Mouse (Mus musculus) liver, embryonic 16.5 days (tissue): Measurements from ENCODE around the gene Gm20390. TPM values are rescaled to one million over a fixed set of nuclear protein-coding genes. Genes with fewer than 3 reads are reported as not detected.
A peak's percentile ranks its signal among the peaks of the same experiment; 100 is the strongest.

Experiments used
- ATAC-seq: fragments of 200-750 bp; cut with Nextera tagmentation; 2 replicates; pipeline ENCODE4 v1.8.0; 2017; ENCODE audit warnings: low read depth, mild to moderate bottlenecking, moderate number of reproducible peaks, moderate library complexity
- H3K27ac ChIP-seq: fragments of 300-500 bp; sonication (generic); 2 replicates; pipeline ENCODE4 v1.5.1; 2014; ENCODE audit warnings: mild to moderate bottlenecking, low read length
- H3K27me3 ChIP-seq: fragments of 300-500 bp; sonication (generic); 2 replicates; pipeline ENCODE4 v1.6.1; 2014; ENCODE audit warnings: low read depth, low read length, mixed read lengths; ENCODE audit not compliant: control insufficient read depth, insufficient read depth
- H3K36me3 ChIP-seq: fragments of 300-500 bp; sonication (generic); 2 replicates; pipeline ENCODE4 v1.6.1; 2014; ENCODE audit warnings: mild to moderate bottlenecking; ENCODE audit not compliant: control insufficient read depth, insufficient read depth
- H3K4me1 ChIP-seq: fragments of 300-500 bp; sonication (generic); 2 replicates; pipeline ENCODE4 v1.6.1; 2014; ENCODE audit warnings: low read depth, low read length, mixed read lengths; ENCODE audit not compliant: control insufficient read depth
- H3K4me2 ChIP-seq: fragments of 300-500 bp; sonication (generic); 2 replicates; pipeline ENCODE4 v1.6.1; 2014; ENCODE audit warnings: low read depth, low read length, mixed read lengths
- H3K4me3 ChIP-seq: fragments of 300-500 bp; sonication (generic); 2 replicates; pipeline ENCODE4 v1.5.1; 2014; ENCODE audit warnings: low read depth, mild to moderate bottlenecking, low read length
- H3K9ac ChIP-seq: fragments of 300-500 bp; sonication (generic); 2 replicates; pipeline ENCODE4 v1.6.1; 2014; ENCODE audit warnings: low read depth, low read length
- H3K9me3 ChIP-seq: fragments of 300-500 bp; sonication (generic); replicated peaks from 2 replicates; pipeline ENCODE4 v1.6.1; 2016; ENCODE audit warnings: low read length; ENCODE audit not compliant: control insufficient read depth
- WGBS: fragments of 180-500 bp; shearing (Covaris S2); extraction: QIAGEN DNeasy Blood & Tissue Kit; methylation state at CpG from one replicate; pipeline ENCODE4 v1.1.7; 2014; ENCODE audit not compliant: insufficient replicate concordance; 5-methylcytosine and 5-hydroxymethylcytosine counted together
- polyA plus RNA-seq: library from polyadenylated mRNA; unstranded; fragments of >200 nt; fragmentation: Nextera tagmentation; extraction: Ambion mirVana; gene quantifications from 2 replicates; pipeline ENCODE4 v1.2.1, GENCODE M21; 2015

Gene Gm20390
- polyA plus RNA-seq, 1 experiment from 2014 or later: 183 TPM

GRCm38 (mm10) chr11:93969171-93969570 lies 1.1 kb upstream of the Gm20390 start:
- Histone ChIP-seq H3K4me2 (peak overlapping the region; percentile 91), H3K4me3 (peak overlapping the region; percentile 84), H3K27ac (no peak overlapping the region), H3K27me3 (no peaks in the 10 kb centered on the region), H3K9me3 (no peaks in the 10 kb centered on the region), H3K9ac (no peak overlapping the region), H3K36me3 (peaks cover 11% of the 10 kb centered on the region), H3K4me1 (peaks cover 12% of the 10 kb centered on the region)
- ATAC-seq: no peak
- 86% methylated on average over 6 of the region's 6 CpGs for whole genome bisulfite sequencing

GRCm38 (mm10) chr11:93968848-93969128 lies 695 bp upstream of the Gm20390 start:
- peak overlapping the region; percentile 91 for H3K4me2 ChIP-seq
- H3K4me3 ChIP-seq: peak overlapping the region; percentile 84
- H3K9me3 ChIP-seq: no peaks in the 10 kb centered on the region
- no peaks in the 10 kb centered on the region for H3K27me3 ChIP-seq
- H3K9ac ChIP-seq: peak overlapping the region; percentile 63
- H3K36me3 ChIP-seq: peaks cover 12% of the 10 kb centered on the region
- no peak for ATAC-seq
- peaks cover 12% of the 10 kb centered on the region for H3K4me1 ChIP-seq
- H3K27ac ChIP-seq: peak overlapping the region; percentile 74
- 31% methylated on average over 6 of the region's 6 CpGs for WGBS

GRCm38 (mm10) chr11:93967381-93967780 lies 712 bp downstream of the Gm20390 start:
- ATAC-seq: no peak
- peaks cover 12% of the 10 kb centered on the region for H3K4me1 ChIP-seq
- peak overlapping the region; percentile 91 for H3K4me2 ChIP-seq
- peaks cover 16% of the 10 kb centered on the region for H3K36me3 ChIP-seq
- H3K9ac ChIP-seq: peak overlapping the region; percentile 79
- H3K9me3 ChIP-seq: no peaks in the 10 kb centered on the region
- WGBS: 2% methylated on average over 11 of the region's 11 CpGs
- peak overlapping the region; percentile 74 for H3K27ac ChIP-seq
- H3K4me3 ChIP-seq: peak overlapping the region; percentile 84
- H3K27me3 ChIP-seq: no peaks in the 10 kb centered on the region

DNA sequence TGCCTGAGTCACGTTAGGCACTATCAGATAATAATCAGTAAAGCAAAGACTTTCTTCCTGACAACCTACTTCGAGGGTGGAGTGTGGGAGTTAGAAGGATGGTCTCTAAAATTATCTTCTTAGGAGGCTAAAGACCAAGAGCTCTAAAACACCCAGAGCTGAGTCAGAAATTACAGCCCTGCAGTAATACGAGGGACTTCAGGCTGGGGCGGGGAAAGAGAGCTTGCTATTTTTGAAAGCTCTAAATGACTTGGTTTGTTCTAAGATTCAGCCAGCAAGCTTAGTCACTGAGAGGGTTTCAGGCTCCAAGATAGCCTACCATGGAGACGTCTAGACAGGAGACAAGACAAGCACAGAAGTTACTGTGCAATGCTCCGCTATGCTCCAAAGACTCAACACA lies 2.7 kb downstream of the Gm20390 start:
- Histone ChIP-seq H3K27ac (no peak overlapping the region), H3K27me3 (no peaks in the 10 kb centered on the region), H3K4me1 (peaks cover 12% of the 10 kb centered on the region), H3K4me3 (no peak overlapping the region), H3K36me3 (peaks cover 21% of the 10 kb centered on the region), H3K4me2 (no peak overlapping the region), H3K9me3 (no peaks in the 10 kb centered on the region), H3K9ac (no peak overlapping the region)
- ATAC-seq: no peak
- 66% methylated on average over 6 of the region's 6 CpGs for WGBS

GRCm38 (mm10) chr11:93963013-93963412 lies 5.1 kb downstream of the Gm20390 start:
- Histone ChIP-seq H3K9ac (no peak overlapping the region), H3K4me2 (no peak overlapping the region), H3K36me3 (peaks cover 25% of the 10 kb centered on the region), H3K4me3 (no peak overlapping the region), H3K4me1 (peaks cover 5% of the 10 kb centered on the region), H3K27ac (no peak overlapping the region), H3K9me3 (no peaks in the 10 kb centered on the region), H3K27me3 (no peaks in the 10 kb centered on the region)
- ATAC-seq: no peak
- 89% methylated on average over 4 of the region's 4 CpGs for WGBS

- H3K27me3 ChIP-seq: no peaks in the 10 kb centered on the region
- peaks cover 2% of the 10 kb centered on the region for H3K4me1 ChIP-seq
- WGBS: 82% methylated on average over 6 of the region's 6 CpGs
- H3K27ac ChIP-seq: no peak overlapping the region
- H3K4me2 ChIP-seq: no peak overlapping the region
- no peak overlapping the region for H3K4me3 ChIP-seq
- no peak for ATAC-seq
- no peaks in the 10 kb centered on the region for H3K9me3 ChIP-seq
- peaks cover 25% of the 10 kb centered on the region for H3K36me3 ChIP-seq
- H3K9ac ChIP-seq: no peak overlapping the region
Observed at GRCm38 (mm10) chr11:93961482-93961881, 6.6 kb downstream of the Gm20390 start.

DNA sequence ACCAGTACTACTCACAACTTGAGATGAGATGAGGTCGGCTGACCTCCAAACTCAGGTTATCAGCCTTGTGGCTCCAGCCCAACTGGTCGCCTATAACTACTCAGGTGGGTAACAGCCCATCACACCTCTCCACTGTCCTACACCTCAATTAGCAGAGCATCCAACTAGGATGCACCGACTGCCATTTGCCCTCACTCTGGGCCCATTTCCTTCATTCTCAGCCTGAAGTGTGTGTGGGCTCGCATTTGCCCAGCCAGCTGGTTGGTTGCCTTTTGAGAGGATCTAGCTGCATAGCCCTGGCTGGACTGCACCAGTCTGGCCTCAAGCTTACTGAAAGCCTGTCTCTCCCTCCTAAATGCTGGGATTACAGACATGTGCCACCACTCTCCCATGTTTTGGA lies 10.3 kb downstream of the Gm20390 start:
- no peak for ATAC-seq
- Histone ChIP-seq H3K27me3 (no peaks in the 10 kb centered on the region), H3K36me3 (peaks cover 11% of the 10 kb centered on the region), H3K9me3 (no peaks in the 10 kb centered on the region), H3K9ac (no peak overlapping the region), H3K4me1 (peaks cover 14% of the 10 kb centered on the region), H3K27ac (no peak overlapping the region), H3K4me2 (no peak overlapping the region), H3K4me3 (no peak overlapping the region)
- WGBS: 68% methylated on average over 4 of the region's 4 CpGs

GRCm38 (mm10) chr11:93957031-93957555 lies 11.0 kb downstream of the Gm20390 start:
- H3K4me1 ChIP-seq: peaks cover 14% of the 10 kb centered on the region
- no peaks in the 10 kb centered on the region for H3K27me3 ChIP-seq
- no peak overlapping the region for H3K4me3 ChIP-seq
- H3K4me2 ChIP-seq: no peak overlapping the region
- WGBS: 71% methylated on average over 2 of the region's 2 CpGs
- no peak overlapping the region for H3K9ac ChIP-seq
- no peaks in the 10 kb centered on the region for H3K9me3 ChIP-seq
- H3K27ac ChIP-seq: no peak overlapping the region
- peaks cover 8% of the 10 kb centered on the region for H3K36me3 ChIP-seq
- no peak for ATAC-seq

- peaks cover 14% of the 10 kb centered on the region for H3K4me1 ChIP-seq
- peak within 1 kb of the TSS; percentile 55 for H3K9ac ChIP-seq
- peak within 1 kb of the TSS; percentile 64 for H3K27ac ChIP-seq
- H3K27me3 ChIP-seq: no peaks in the 10 kb centered on the region
- no peaks in the 10 kb centered on the region for H3K9me3 ChIP-seq
- peaks cover 8% of the 10 kb centered on the region for H3K36me3 ChIP-seq
- peak within 1 kb of the TSS; percentile 84 for H3K4me2 ChIP-seq
- 3% methylated on average over 6 of the region's 6 CpGs for WGBS
- H3K4me3 ChIP-seq: peak within 1 kb of the TSS; percentile 71
- no peak for ATAC-seq
Observed at GRCm38 (mm10) chr11:93956159-93956558, 11.9 kb downstream of the Gm20390 start, which contains the start of gene Nme2. Gene Nme2 (minus strand): TSS chr11:93956259.
